In the genomic region with DNA sequence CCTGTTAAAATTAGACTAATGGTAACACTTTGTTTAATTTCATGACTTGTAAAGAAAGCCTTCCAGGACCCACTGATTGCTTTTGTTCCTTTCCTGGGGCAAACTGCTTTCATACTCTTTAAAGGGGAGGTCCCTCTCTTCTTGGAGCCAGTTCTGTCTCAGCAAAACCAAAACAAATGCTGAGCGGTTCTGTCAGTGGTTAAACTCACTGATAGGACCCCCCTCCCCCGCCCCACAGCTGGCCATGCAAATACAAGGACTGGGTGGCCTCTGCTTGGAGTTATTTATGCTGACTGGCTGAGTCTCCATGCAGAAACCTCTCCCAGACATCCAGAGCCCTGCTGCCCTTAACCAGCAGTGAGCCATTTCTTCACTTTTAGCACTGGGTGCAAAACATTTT, we compare ENCODE assay signal across 1 mouse cellular context.
TF ChIP-seq lines count a peak whose summit lies in the region.

No protein-coding gene starts in this region.

TF ChIP-seq in CH12.LX, 34 proteins besides CTCF, POLR2A, EP300 and RAD21 (continued from another document):
- TF ChIP-seq SMC3 (IDR thresholded peaks at IDR 0.05; ENCODE audit: low read depth, low read length) (no peak), USF2 (conservative IDR thresholded peaks at IDR 0.05; ENCODE audit: low read depth, low read length) (no peak), POLR2AphosphoS2 (IDR thresholded peaks at IDR 0.05; ENCODE audit: low read depth, low read length) (no peak), CHD1 (IDR thresholded peaks at IDR 0.05; ENCODE audit: low read depth, low read length) (no peak), USF1 (IDR thresholded peaks at IDR 0.05; ENCODE audit: low read depth, low read length) (no peak), UBTF (IDR thresholded peaks at IDR 0.05; ENCODE audit: low read depth, low read length) (no peak), NELFE (IDR thresholded peaks at IDR 0.05; ENCODE audit: low read depth, low read length) (no peak), ETS1 (conservative IDR thresholded peaks at IDR 0.05; ENCODE audit: low read depth, low read length) (peak; percentile 73), ELF1 (IDR thresholded peaks at IDR 0.05; ENCODE audit: low read depth, low read length) (no peak), ZNF384 (IDR thresholded peaks at IDR 0.05; ENCODE audit: low read depth, low read length) (no peak), SIN3A (IDR thresholded peaks at IDR 0.05; ENCODE audit: low read length) (0 out of 2 replicates have a peak, but pooled peaks have one; percentile 46), BHLHE40 (IDR thresholded peaks at IDR 0.05; ENCODE audit: low read depth, low read length) (0 out of 2 replicates have a peak, but pooled peaks have one; percentile 25), PAX5 (IDR thresholded peaks at IDR 0.05; ENCODE audit: low read length) (no peak), GABPA (IDR thresholded peaks at IDR 0.05; ENCODE audit: insufficient replicate concordance, low read depth, low read length) (no peak)
